Mouse (Mus musculus): ENCODE results near the gene Abca12. TPM values are rescaled to one million over a fixed set of nuclear protein-coding genes. Genes with fewer than 3 reads are reported as not detected.
A peak's percentile ranks its signal among the peaks of the same experiment; 100 is the strongest.

Abca12 gene
- total RNA-seq, 1 experiment from 2014 or later = not detected

DNA sequence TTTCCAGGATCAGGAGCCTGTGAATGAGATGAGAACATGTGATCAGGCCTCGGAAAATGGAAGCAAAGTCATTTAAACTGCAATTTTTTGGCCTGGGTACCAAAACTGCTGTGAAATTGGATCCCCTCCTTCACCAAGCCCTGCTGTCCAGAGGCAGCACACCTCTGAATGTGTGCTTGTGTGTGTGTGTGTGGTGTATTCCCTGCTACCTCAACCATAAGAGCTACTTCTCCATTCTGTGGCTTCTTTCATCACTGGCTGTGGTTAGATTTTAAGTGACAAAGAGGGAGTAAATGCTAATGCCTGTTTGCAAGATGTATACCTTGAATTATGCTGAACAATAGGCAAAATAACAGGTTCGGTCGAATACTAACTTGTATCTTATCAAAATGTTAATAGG, 84.4 kb downstream of the Abca12 start:
- no peak for DNase-seq

DNA sequence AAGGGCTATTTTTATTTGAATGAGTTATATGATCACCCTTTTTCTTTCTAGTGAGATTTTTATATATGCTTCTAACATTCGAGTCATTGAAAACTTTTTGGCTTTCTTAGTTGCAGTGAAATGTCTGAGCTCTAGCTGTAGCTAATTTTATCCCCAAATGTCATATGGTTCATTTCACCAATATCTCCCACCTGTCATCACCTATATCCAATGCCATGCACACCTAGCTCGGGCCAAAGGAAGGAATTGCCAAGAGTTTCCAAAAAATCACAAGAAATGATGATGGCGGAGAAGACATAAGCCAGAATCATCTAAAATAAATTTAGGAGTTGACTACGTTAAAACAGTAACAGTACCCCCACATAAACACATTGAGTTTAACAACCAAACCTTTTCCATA, 102.5 kb downstream of the Abca12 start:
- no peak for DNase-seq

DNA sequence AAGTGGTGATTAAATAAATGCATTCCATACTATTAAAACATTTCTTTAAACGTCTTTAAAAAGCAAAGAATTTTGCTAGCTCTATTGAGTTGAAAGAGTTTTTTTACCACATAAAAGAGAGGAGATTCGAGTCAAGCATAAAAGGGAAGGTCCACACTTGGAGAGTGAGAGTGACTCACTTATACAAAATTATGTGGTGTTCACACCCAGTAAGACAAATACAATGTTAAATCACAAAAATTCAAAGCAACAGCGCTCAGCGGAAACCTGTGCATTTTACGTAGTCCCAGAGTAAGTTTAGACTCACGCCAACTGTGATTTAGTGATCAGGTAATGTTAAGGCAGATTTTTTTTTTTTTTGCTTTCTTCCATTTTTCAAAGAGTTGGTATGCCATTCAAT, 104.1 kb downstream of the Abca12 start:
- no peak for DNase-seq

DNA sequence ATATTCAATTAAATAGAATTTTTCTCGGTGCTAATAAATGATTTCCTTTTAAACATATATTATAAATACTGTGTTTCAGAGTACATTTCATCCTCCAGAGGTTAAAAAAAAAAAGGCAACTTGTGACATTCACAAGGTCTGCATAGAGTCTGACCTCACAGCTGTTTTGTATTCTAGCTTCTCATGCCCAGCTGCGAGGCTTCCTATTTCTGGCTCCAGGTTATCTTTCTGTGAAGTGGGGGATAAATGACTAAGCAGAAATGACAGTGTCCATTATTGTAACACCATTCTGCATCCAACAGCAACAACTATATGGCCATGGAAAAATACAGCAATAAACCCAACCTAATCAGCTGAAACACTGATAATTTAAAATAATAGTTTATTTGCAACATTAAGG, 107.3 kb downstream of the Abca12 start:
- DNase-seq = no peak

DNA sequence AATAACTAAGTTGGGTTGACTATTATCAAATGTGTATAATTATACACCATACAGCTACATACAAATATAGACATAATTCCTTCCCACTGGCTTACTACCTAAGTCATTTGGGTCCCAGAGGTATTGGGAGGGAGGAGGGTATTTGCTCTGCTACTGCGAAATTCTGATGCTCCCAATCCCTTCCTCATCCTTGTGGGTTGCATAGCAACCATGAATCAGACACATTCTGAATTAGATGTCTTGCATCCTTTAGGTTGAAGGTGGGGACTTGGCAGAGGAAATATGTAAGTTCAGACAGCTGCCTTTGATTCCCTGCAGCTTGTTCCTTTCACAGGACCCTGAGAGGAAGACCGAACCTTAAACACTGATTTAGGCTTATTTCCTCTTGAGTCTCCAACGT, 108.5 kb downstream of the Abca12 start:
- DNase-seq = no peak

DNA sequence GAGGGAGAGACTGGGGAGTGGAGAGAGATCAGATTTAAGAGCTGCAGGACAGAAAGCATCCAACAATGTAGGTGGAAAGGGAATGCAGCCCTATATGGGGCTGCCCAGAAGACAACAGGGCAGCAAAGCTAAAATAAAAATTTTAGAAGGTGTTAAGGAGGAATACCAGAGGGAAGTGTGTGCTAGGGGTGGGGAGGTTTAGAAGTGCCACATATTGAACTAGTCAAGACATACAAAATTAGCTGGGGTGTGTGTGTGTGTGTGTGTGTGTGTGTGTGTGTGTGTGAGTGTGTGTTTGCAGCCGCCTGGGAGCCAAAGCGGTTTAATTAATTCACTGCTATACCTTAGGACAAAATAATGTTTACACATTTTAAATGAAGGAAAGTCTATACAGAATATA, 110.1 kb downstream of the Abca12 start:
- no peak for DNase-seq

DNA sequence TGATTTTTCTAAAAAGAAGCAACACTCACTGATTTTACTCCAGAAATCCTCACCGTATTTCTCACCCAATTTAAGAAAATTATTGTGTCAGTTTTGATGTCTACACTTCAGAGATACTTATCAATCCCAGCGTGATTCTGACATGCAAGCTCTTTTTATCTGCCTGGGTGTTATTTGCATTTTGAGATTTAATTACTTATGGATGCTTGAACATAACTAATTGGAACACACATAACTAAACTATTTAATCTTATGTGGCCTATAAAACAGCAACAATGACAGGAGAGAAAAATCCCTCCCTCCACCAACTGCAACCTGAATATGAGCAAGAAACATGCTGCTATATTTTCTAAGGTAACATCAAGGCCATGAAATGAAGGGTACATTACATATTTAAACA, 117.7 kb downstream of the Abca12 start:
- DNase-seq = no peak

DNA sequence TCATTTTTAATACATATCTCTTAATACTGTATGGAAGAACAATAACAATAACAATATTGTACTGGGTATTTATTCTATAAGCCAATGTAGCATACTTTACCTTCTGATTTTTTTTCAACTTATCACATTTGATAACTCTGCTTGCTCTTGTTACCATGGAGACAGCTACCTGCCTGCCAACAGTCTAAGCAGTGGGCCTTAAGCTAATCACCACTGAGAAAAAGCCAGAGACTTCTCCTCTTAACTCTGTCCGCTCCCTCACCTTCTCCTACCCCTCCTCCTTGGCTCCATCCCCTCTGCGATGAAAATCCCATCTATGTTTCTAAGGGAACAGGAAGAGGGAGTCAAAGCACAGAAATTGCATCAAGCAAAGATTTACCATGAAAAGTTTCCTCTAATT, 118.1 kb downstream of the Abca12 start:
- no peak for DNase-seq

DNA sequence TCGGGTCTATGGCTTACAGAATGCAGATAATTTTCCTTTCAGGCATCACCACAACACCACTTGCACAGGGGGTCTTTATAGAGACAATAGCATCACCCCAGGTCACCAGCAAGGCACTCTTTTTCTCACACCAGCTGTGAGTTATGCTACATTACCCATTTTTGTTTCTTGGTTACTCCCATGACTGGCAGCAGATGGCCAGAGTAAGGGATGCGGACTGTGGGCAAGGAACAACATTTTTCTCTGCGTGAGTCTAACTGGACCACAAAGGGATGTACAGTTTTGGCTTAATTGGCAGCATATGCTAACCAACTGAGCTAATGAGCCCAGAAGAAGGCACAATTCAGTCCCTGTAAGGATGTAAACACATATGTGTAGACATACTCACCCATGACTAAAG, 122.8 kb downstream of the Abca12 start:
- no peak for DNase-seq

DNA sequence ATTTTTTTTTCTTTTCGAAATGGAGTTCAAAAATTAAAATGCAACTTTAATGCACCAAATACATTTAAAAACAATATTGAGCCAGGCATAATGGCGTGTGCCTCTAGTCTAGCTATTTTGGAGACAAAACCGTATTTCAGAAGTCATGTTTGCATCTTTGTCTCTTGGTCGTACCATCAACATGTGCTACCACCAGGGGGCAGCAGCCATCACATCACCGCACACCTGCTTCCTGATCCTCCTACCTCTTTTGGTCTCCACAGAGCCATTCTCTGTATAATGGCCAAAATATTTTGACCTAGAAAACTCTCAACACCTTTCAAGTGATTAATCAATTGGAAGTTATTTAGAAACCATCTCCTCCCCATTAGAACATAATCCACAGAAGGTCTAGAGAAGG, 125.2 kb downstream of the Abca12 start:
- DNase-seq = peak; percentile 72

DNA sequence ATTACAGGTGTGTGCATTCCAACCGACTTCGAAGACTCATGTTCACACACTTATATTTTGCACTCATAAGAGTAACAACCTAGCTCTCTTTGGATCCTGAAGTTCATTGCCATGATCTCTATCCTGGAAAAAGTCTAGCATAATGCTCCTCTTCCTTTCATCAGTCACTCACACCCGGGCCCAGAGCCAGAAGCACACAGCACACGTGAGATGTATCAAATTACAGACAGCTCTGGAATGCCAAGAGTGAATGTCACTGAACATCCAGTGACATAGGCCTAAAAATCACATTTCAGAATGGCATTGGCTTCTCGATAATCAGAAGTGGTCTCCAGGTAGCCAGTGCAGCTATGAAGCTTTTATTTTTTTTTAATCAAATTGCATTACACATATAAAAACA, 137.8 kb downstream of the Abca12 start:
- DNase-seq = peak; percentile 5

DNA sequence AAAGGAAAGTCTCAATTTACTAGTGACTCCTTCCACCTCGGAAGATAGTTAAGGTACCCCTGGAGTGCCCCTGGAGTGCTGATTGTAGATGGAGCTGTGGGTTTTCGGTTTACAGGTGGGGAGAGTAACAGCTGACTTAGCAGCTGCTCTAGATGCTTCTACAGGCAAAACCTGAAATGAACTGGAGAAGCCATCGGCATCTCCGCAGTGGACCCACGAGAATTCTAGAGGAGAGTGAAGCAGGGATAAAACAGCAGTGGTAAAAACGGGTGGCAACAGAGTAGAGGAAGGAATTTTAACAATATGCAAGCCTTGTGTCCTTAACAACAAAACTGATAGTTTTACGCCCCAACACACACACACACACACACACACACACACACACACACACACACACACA, 142.2 kb downstream of the Abca12 start:
- DNase-seq = no peak

DNA sequence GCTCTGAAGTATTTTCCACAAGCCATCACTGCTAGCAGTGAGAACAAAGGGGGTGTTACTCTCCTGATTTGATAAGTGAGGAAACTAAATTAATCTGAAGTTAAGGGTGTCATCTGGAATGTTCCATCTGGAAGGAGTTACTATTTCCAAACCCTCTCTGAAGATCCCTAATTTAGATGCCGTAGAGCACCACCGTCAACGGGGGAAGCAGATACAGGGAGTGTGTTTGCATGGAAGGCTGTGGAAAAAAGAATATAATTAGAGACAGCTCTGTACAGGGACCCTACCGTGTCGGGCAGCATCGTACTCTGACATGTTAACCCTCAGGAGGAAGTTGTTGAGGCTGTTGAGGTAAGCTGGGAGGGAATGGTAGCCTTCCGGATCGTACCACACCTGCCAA, 142.6 kb downstream of the Abca12 start:
- no peak for DNase-seq

DNA sequence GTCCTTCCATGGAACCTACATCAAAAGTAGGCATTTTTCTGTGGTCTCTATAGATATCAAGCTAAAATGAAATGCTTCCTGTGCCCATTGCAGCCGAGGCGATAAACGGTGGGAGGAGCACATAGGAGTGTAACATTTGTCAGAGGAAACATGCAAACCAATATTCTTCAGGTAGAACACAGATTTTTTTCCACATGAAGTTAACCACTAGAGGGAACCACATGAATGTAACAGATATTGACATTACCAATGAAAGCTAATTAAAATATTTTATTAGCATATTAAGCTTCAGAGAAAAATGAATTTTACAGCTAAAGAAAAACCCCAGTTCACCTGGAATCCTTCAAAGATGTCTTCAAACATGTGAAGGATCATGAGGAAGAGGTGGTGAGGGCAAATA, 144.6 kb downstream of the Abca12 start:
- no peak for DNase-seq

DNA sequence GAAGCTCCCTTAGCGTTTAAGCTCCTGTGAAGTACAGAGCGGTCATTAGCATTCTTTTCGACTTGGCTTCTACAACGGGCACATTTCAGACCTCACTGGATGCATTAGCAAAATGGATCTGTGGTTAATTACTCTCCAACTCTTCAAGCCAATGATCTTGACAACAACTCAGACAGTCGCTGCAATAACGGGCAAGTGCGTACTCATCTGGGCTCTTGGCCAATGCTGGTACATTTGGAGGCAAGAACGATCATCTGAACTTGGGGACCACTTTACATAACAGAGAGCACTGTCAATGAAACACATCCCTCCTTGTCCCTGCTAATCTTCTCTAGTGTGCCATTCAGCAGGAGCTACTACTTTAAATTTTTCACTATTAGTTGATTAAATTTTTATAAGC, 148.1 kb downstream of the Abca12 start:
- no peak for DNase-seq

DNA sequence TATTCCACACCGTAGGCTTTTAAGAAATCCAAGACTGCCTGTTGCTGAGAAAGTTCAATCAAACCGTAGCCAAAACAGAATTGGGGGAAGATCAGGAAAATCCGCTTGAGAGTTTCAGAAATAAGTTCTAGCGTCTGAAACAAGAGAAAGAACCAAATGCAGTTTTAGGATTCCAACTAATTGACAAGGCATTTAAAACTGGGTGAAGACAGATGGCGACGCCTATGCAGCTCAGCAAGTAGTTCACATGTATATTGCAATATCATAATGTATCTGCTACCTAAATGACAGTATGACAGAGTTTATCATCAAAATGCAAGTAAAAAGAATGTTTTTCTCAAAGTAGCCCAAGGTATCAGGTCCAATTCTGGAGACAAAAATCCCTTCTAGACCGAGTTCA, 151.2 kb downstream of the Abca12 start:
- no peak for DNase-seq

DNA sequence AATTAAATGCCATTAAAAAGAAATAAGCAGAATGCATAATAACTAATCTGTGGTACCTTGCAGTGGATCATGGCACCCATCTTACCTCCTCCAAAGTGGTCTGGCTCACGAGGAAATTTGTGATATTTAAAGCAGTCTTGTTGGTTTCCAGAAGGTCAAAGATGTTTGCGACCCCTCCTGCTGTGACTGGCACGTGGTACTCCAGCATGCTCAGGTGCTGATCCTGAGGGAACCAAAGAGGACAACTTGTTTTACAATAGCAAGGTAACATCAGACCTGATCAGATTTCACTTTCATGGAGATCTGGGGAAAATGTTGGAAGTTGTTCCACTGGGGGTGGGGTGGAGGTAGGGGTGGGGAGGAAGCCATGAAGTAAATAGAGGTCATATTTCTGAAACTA, 170.1 kb downstream of the Abca12 start:
- no peak for DNase-seq

DNA sequence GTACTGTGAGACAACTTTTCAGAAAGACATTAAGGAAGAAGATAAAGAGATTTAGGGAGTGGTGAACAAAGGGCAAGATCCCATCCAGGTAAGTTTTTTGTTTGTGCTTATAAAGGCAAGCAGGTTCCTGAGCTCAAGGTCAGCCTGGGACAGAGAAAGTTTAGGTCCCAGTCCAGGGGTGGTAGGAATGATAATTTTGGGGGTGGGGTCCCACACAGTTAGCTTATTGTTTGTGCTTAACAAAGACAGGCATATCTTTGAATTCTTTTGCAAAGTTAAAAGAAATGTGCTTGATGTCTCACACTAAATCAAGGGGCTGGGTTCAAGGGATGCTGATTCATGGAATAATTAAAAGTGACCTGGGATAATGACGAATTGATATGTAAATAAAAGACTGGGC, 173.3 kb downstream of the Abca12 start:
- no peak for DNase-seq

DNA sequence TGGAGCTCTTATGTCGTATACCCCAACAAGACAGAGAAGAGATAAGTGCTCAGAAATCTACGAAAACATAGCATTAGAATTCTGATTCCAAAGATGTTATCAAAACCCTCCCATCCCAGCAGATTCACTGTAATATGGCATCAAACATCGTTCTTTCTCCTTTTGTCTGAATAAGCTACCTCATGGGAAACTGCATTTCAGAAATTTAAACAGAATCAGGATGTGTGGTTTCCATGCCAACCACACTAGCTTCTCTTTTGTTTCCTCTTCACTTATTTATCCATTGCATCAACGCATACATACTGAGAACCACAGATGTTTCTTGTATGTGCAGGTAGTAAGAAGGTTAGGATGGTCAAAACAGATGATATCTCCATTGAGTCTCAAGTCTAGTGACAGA, 175.1 kb downstream of the Abca12 start:
- no peak for DNase-seq

DNA sequence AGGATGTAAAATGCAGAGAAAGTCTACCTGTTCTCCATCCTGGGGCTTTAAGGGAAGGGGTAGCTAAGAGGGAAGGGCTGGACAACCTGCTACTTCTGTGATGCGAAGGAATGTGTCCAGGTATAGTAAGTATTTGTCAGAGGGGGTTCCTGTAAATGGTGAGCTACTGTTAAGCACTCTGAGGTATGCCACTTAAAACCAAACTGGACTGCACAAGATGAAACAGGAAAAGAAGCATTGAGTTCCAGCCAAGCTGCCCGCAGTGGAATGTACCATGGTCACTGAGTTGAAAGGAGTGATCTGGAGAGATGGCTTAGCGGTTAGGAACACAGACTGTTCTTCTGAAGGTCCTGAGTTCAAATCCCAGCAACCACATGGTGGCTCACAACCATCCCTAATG, 179.4 kb downstream of the Abca12 start:
- DNase-seq = no peak

DNA sequence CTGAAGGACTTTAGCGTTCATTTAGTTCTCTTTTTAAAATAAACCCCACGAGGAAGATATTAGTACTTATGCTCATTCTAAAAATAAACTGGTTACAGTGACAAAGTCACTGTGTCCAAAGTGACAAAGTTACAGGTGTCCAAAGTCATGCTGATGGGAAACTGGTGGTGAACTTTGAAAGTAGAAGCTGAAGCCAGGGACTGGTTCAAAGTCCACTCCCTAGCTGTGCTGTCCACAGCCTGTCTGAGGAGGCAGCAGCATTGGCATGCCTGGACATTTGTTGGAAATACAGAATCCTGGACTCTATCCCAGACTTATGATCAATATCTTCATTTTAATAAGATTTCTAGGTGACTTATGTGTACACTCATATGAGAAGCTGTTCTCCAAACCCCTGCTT, 183.5 kb downstream of the Abca12 start:
- DNase-seq = no peak

DNA sequence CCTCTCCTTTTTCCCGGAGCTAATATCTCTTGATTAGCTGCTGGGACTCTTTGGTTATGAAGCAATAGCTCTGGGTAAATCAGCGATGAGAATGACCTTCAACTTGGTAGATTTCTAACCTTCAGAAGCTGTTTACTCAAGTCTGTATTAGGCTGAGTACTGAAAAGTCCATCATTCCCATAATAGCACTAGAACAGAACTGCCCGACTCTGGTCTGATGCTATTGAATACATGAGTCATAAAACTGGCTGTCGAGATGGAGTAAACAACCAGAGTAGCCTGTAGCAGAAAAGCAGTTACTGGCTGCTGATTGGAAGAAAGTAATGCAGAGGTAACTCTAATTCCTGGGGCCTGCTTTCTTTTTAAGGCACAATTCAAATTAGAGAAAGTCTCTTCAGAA, 211.1 kb downstream of the Abca12 start:
- no peak for DNase-seq

DNA sequence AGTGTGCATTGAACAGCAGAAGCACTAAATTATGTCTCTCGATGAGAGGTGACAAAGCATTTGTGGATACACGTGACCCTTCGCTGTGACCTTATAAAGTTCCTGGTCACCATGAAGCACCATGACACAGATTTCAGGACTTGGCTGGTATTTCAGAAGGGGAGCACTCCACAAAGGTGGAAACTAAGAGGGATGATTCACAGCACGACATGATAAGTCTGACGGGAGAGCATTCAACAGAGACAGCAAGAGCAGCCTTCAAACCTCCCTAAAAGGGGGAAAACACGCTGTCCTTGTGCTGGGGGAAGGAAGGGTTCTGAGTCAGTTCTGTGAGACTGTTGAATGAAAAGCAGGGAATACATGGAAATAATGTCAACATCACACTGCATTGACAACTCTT, 218.5 kb downstream of the Abca12 start:
- no peak for DNase-seq

DNA sequence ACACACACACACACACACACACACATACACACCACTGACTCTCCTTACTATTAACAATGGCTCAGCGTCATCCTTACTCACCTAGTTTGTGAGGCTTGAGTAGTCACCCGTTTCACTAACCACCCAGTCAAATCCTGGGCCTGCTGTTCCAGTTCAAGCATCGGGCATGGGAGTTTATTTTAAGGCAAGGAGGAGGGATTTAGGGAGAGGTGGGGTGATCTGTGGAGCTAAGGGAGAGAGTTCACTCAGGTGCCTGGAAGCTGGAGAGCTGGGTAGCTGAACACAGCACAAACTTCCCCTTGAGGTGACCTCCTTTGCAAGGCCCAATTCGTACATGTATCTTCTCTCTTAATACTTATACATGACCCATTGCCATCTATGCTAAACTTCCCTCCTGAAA, 219.4 kb downstream of the Abca12 start:
- no peak for DNase-seq

DNA sequence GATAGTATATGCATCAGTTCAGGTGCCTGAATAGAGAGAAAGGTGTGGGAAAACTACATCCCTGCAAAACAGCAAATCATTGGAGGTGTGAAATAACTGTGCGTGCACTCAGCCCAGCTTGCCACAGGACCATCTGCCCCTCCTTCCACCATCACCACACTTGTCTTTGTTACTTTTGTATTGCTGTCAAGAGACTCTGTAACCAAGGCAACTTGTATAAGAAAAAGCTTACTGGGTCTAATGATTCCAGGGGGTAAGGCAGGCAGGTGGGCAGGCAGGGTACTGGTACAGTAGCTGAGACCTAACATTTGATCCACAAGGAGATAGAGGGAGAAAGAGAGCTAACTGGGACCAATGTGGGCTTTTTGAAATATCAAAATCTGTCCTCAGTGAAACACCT, 220.8 kb downstream of the Abca12 start:
- no peak for DNase-seq
